Mouse (Mus musculus): ENCODE data around the gene Zdhhc20. TPM values are rescaled to one million over a fixed set of nuclear protein-coding genes. Genes with fewer than 3 reads are reported as not detected.
"Not testable (repeated sequence)": the region's sequence is repeated elsewhere in the genome, so short reads cannot be mapped to it uniquely, and the experiment has no call there.

Gene Zdhhc20
- total RNA-seq, 2 experiments from 2014 or later, result 53.8 to 61.9 TPM

DNA sequence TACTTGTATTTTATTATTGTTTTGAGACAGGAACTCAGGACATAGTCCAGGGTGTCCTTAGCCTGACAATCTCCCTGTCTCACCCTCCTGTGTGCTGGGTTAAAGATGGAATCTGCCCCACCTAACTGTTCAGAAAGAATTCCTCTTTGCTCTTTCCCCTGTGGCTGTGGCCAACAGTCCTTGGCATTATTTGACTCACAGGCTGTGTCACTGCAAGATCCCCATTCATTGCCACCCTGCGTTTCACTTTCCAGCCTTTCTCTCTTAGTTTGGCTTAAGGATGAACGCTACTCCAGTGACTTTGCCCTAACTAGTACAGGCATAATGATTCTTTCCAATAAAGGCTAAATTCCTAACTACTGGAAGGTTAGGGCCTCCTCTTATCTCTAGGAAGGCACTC lies 4.3 kb upstream of the Zdhhc20 start:
- no peak for DNase-seq (ENCODE audit: low spot score in 2 of 2)

DNA sequence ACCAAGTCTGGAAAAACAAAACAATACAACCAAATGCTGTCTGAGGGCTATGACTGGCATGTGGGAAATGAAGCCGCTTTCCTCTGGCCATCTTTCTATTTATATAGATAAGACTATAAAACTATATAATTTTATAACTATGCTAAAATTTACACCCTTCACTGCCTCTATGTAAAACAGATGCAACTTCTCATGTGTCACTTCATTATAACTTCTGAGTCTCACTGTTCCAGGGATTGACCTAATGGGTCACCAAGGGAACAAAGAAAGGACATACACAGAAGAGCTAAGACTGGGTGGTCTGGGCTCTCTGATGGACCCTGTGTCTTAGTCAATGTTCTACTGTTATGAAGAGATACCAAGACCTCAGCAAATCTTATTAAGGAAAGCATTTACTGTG lies 2.9 kb upstream of the Zdhhc20 start:
- no peak for DNase-seq (ENCODE audit: low spot score in 2 of 2)

DNA sequence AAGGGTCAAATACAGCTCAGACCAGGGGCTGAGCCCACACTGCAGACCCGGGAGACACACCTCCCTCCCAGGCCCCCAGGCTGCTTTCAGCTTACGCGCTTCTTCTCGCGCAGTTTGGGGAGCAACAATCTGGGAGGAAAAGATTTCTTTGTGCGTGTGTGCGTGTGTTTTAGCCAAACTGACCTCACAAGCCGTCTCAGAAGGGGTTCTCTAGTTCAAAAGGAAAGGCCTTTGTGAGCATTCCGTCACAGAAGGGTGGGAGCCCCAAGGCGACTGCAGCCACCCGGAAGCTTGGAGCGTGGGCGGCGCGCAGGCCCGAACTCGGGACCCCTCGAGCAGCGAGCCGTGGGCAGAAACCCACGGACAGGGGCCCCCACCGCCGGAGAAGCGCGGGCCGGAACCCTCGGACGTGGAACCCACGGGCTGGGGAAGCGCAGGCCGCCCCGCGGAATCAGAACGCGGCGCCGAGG lies 500 bp downstream of the Zdhhc20 start:
- DNase-seq (ENCODE audit: low spot score in 2 of 2), result no peak

- no peak for DNase-seq (ENCODE audit: low spot score in 2 of 2)
Observed at GRCm38 (mm10) chr14:57887171-57887570, 2.9 kb downstream of the Zdhhc20 start.

- no peak for DNase-seq (ENCODE audit: low spot score in 2 of 2)
Observed at GRCm38 (mm10) chr14:57886032-57886431, 4.0 kb downstream of the Zdhhc20 start.

- no peak for DNase-seq (ENCODE audit: low spot score in 2 of 2)
Observed at GRCm38 (mm10) chr14:57883341-57883740, 6.7 kb downstream of the Zdhhc20 start.

- DNase-seq (ENCODE audit: low spot score in 2 of 2), result no peak
Observed at GRCm38 (mm10) chr14:57882720-57883119, 7.4 kb downstream of the Zdhhc20 start.

DNA sequence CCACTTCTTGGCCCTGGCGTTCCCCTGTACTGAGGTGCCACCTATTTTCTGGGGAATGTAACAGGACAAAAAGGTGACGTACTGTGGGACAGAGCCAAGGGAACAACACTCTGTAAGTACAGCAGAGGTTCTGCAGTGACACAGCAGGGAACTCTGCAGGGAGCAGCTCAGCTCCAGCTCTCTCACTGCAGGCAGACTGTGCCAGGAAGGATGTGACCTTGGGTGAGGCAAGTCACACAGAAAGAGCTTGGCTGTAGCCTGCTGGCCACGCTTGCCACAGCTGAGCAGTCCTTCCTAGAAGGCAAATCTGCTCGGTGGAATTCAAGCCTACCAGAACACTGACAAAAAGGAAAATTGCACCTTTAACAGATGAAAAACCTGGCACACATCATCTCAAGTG lies 8.3 kb downstream of the Zdhhc20 start:
- peak in 1 of 2 experiments; percentile 37 for DNase-seq (ENCODE audit: low spot score in 2 of 2)

- no peak for DNase-seq (ENCODE audit: low spot score in 2 of 2)
Observed at GRCm38 (mm10) chr14:57881074-57881473, 9.0 kb downstream of the Zdhhc20 start.

DNA sequence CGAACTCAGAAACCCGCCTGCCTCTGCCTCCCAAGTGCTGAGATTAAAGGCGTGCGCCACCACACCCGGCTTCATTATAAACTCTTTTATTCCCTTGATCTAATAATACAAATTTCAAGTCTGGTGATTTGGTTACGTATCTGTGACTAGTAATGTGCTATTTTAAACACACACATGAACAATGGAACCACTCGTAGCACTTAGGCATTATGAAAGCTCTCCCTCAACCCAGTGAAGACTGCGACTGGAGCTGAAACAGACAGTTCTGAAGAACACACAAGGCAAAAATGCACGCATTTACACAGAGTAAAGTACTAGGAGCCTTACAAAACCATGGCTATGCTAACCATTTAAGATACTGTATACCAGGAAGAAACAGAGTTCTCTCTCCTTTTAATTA lies 12.2 kb downstream of the Zdhhc20 start:
- DNase-seq (ENCODE audit: low spot score in 2 of 2), result no peak

- no peak for DNase-seq (ENCODE audit: low spot score in 2 of 2)
Observed at GRCm38 (mm10) chr14:57866676-57867276, 23.3 kb downstream of the Zdhhc20 start.

DNA sequence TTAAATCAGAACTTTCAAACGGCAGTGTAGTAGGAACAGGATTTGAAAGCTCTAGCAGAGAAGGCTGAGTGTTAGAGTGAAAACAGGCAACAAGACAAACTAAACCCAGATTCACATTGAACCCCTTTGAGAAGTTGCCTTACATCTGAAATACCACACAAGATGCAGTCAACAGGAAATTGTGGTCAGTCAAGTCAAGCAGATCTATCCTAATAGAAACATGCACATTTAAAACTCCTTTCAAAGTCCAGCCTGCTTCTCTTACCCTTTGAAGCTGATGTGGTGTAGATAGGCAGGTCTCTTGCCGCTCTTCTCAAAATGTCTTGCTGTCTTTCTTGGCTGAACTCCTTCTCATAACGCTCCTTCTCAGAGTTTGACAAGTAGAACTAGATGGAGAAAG lies 24.8 kb downstream of the Zdhhc20 start:
- DNase-seq (ENCODE audit: low spot score in 2 of 2), result no peak

- DNase-seq (ENCODE audit: low spot score in 2 of 2), result no peak
Observed at GRCm38 (mm10) chr14:57863129-57863528, 26.9 kb downstream of the Zdhhc20 start.

GRCm38 (mm10) chr14:57861987-57862412 lies 28.1 kb downstream of the Zdhhc20 start:
- DNase-seq (ENCODE audit: low spot score in 2 of 2), result no peak

DNA sequence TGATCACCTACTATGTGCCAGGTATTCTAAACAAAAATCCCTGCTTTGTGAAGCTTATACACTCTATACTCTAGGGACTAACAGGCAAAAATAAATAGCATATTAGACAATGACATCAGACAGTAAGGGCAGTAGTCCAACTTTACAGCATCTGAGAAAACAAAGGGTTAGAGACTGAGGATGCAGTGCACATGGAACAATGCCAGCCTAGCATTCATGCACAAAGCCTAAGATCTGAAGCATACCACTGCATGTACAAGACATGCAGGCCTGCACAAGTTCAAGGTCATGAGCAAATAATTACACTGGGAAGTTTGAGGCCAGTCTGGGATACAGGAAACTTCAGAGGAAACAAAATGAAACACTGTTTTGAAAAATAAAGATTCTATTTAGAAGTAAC lies 30.6 kb downstream of the Zdhhc20 start:
- no peak for DNase-seq (ENCODE audit: low spot score in 2 of 2)

DNA sequence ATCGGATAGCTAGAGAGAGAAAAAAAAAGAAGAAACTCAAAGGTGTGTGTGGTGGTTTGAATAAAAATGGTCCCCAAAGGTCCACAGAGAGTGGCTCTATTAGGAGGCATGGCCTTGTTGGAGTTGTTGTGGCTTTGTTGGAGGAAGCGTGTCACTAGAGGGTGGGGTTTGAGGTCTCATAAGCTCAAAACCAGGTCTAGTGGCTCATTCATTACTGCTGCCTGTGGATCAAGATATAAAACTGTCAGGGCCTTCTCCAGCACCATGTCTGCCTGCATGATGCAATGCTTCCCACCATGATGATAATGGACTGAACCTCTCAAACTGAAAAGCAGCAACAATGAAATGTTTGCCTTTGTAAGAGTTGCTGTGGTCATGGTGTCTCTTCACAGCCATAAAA lies 31.5 kb downstream of the Zdhhc20 start:
- no peak for DNase-seq (ENCODE audit: low spot score in 2 of 2)

- not testable (repeated sequence) for DNase-seq (ENCODE audit: low spot score in 2 of 2)
Observed at GRCm38 (mm10) chr14:57856037-57856436, 34.0 kb downstream of the Zdhhc20 start.

DNA sequence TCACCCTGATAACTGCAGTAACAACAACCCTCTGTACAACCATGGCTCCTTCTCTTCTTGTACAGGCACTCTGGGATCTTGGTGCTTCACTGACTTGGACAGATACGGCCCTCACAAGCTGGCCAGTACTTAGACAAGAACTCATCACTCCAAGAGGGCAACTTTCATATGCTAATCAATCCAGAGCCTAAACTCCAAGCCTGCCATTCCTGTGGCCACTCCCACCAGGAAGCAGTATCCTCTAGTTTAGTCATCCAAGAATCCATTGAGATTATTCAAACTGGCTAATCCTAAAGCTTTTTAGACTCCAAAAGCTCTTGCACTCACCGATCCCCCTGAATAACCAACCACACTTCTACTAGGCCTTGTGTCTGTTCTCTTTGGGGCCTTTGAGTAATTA lies 37.1 kb downstream of the Zdhhc20 start:
- DNase-seq (ENCODE audit: low spot score in 2 of 2), result no peak

GRCm38 (mm10) chr14:57850330-57850729 lies 39.7 kb downstream of the Zdhhc20 start:
- DNase-seq (ENCODE audit: low spot score in 2 of 2), result no peak

DNA sequence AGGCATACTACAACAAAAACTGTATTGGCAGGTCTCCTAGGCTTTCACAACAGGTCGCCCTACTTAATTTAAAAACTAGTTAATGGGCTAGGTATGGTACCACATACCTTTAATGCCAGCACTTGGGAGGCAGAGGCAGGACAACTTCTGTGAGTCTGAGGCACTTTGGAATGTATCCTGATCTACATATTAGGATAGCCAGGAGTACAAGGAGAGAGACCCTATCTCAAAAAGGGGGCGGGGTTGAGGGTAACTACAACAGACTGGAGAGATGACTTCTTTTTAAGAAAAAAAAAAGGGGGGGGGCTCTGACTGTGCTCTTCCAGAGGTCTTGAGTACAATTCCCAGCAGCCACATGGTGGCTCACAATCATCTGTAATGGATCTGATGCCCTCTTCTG lies 41.4 kb downstream of the Zdhhc20 start:
- DNase-seq (ENCODE audit: low spot score in 2 of 2), result no peak

GRCm38 (mm10) chr14:57848061-57848460 lies 42.0 kb downstream of the Zdhhc20 start:
- DNase-seq (ENCODE audit: low spot score in 2 of 2), result not testable (repeated sequence)

DNA sequence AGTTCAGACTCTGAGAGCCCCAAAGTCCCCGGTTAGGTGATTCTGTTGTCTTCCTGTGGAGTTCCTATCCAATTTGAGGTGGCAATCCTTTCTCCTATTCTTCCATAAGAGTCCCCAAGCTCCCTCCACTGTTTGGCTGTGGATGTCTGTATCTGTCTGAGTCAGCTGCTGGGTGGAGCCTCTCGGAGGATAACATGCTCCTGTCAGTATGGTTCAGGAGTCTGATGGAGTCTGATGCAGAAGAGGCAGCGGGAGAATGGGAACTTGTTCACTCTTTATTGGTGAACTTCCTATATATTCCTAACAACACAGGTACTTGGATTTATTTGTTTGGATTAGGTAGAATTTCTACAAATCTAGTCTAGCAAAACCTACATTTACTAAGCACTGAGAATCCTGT lies 45.5 kb downstream of the Zdhhc20 start:
- DNase-seq (ENCODE audit: low spot score in 2 of 2), result no peak

DNA sequence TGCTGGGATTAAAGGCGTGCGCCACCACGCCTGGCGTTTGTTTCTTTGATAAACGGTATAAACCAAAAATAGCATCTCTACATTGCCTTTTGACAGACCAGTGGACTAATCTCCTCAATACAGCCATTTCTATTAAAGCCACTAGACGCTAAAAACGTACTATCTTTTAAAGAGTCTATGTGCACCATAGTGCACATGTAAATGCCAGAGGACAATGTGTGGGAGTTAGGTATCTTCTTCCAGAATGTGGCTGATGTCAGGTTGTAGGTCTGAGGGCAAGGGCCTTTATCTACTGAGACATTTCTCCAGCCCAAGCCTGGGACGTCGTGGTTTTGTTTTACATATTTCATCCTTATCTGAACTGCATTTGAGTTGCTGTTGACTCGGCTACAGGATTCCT lies 54.9 kb downstream of the Zdhhc20 start:
- no peak for DNase-seq (ENCODE audit: low spot score in 2 of 2)

DNA sequence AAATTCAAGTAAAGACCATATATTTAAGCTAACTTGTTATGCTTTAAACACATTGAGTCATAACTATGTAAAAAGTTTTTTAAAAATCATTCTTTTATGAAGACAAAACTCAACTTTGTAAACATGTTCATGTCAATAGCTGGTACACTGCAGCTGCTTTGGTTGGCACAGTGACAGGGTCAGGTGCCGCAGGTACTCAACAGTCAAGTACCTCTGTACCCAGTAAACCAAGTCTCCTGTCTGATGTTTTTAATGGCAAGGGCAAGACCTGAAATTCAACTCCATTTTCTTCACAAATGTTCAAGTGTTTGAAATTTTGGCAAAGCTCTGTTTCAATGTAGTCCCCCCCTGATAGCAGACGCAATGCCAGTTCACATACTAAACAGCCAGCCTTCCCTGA lies 56.5 kb downstream of the Zdhhc20 start:
- DNase-seq (ENCODE audit: low spot score in 2 of 2), result no peak
